Mouse (Mus musculus) kidney, adult 2 months (tissue): ENCODE measurements around the gene Arid3b.

Source experiments
- CTCF ChIP-seq: fragments of 200-500 bp; conservative IDR thresholded peaks from 2 replicates; pipeline ENCODE4 v1.5.1; 2011; ENCODE audit warnings: low read depth, mild to moderate bottlenecking, control low read depth, low read length, moderate library complexity, mixed read lengths; ENCODE audit not compliant: insufficient read depth, insufficient read length
- POLR2A ChIP-seq: fragments of 200-500 bp; IDR thresholded peaks from one replicate; pipeline ENCODE4 v1.6.1; 2011; ENCODE audit warnings: low read depth, low read length, control low read depth

- TF ChIP-seq POLR2A (no peak), CTCF (no peak)
Observed at GRCm38 (mm10) chr9:57868767-57869166, 32.2 kb upstream of the Arid3b start.
